Comparison of ENCODE assay signal across 9 mouse cellular contexts in genomic region chr4:48680648-48681343, GRCm38 (mm10). TPM values are rescaled to one million over a fixed set of nuclear protein-coding genes. Genes with fewer than 3 reads are reported as not detected.
DNase-seq lines count a peak whose midpoint lies in the region; ATAC-seq and TF ChIP-seq lines count a peak whose summit lies in the region.
"Had no signal": no experiment of that assay in that cellular context is flagged by ENCODE, and none has a peak within 500 bp of the region (broad histone marks: within the 10 kb centered on the region; RNA-seq: fewer than 3 reads in every experiment).

No protein-coding gene starts in this region.

- no peak for DNase-seq in cerebellum, postnatal 4 days (ENCODE audit: low spot score in 2 of 2)
- DNase-seq in testis, postnatal 10 days (ENCODE audit: low spot score), result no peak
- DNase-seq in fibroblast of lung, adult 2 months (ENCODE audit: low read depth), result peak; percentile 76
- peak; percentile 57 for DNase-seq in kidney, postnatal 10 days
- peak; percentile 91 for DNase-seq in midbrain, embryonic 14.5 days
- DNase-seq in urinary bladder, postnatal 36 days (ENCODE audit: low spot score in 2 of 2), result no peak

- no peak overlapping the region for H3K4me2 ChIP-seq in midbrain, embryonic 14.5 days (ENCODE audit: low read length)

- no peaks in the 10 kb centered on the region for H3K9me3 ChIP-seq in midbrain, embryonic 14.5 days (ENCODE audit: control insufficient read depth, low read length)

- no peaks in the 10 kb centered on the region for H3K36me3 ChIP-seq in testis, adult 2 months (ENCODE audit: control insufficient read depth, insufficient read depth, low read length)
- H3K36me3 ChIP-seq in midbrain, embryonic 14.5 days (ENCODE audit: control insufficient read depth, insufficient read depth, low read length), result 0 out of 2 replicates have a peak, but pooled peaks cover 4% of the 10 kb centered on the region

- no peak overlapping the region for H3K9ac ChIP-seq in midbrain, embryonic 14.5 days (replicated peaks; ENCODE audit: low read length)

- TF ChIP-seq POLR2A in testis, adult 2 months (IDR thresholded peaks at IDR 0.05; ENCODE audit: control insufficient read depth, low read depth, low read length), result no peak

- peak overlapping the region; percentile 67 for H3K27ac ChIP-seq in testis, adult 2 months (ENCODE audit: control insufficient read depth, insufficient read depth, low read depth, low read length)
- H3K27ac ChIP-seq in midbrain, embryonic 14.5 days (replicated peaks; ENCODE audit: low read depth, low read length), result no peak overlapping the region
- H3K27ac ChIP-seq: macrophage had no signal

- ATAC-seq in cerebellum, adult (ENCODE audit: insufficient number of reproducible peaks, low FRiP score, low TSS enrichment), result peak; percentile 67; the same call in 1 of the 2 replicates
- ATAC-seq in midbrain, embryonic 14.5 days (ENCODE audit: low FRiP score, low TSS enrichment), result peak; percentile 9; the same call in 1 of the 2 replicates

- 46% methylated on average over 10 of the region's 11 CpGs for WGBS in midbrain, embryonic 14.5 days

- no peaks in the 10 kb centered on the region for H3K27me3 ChIP-seq in testis, adult 2 months (ENCODE audit: control insufficient read depth, insufficient read depth, low read length)
- no peaks in the 10 kb centered on the region for H3K27me3 ChIP-seq in midbrain, embryonic 14.5 days (ENCODE audit: control insufficient read depth, insufficient read depth, low read length)

- no peak overlapping the region for H3K4me3 ChIP-seq in testis, adult 2 months (ENCODE audit: control insufficient read depth, low read depth, low read length)
- H3K4me3 ChIP-seq in midbrain, embryonic 14.5 days (replicated peaks; ENCODE audit: low read depth, low read length), result no peak overlapping the region

- peak; percentile 12; the same call in 1 of the 2 replicates for TF ChIP-seq CTCF in testis, adult 2 months (IDR thresholded peaks at IDR 0.05; ENCODE audit: control insufficient read depth, insufficient read depth, insufficient replicate concordance, low read depth, low read length)

- H3K4me1 ChIP-seq in testis, adult 2 months (ENCODE audit: control insufficient read depth, insufficient read depth, low read length), result peaks cover 2% of the 10 kb centered on the region
- H3K4me1 ChIP-seq in midbrain, embryonic 14.5 days (ENCODE audit: control insufficient read depth, insufficient read depth, low read length), result no peaks in the 10 kb centered on the region

RNA-seq across cellular contexts. Expression of gene Cavin4, which starts 17.5 kb away (rescaled TPM):
- 0.65 and 0.71 TPM in 2 replicates for polyA plus RNA-seq in testis, adult 2 months (2012; rRNA removed)
- polyA plus RNA-seq in midbrain, embryonic 14.5 days (2014; fragmentation: Nextera tagmentation; extraction: Ambion mirVana), result 1.5 and 3.4 TPM in 2 replicates
- polyA plus RNA-seq: macrophage had no signal

Comparison
In these comparisons a context has a peak if more than half of its experiments do, and no peak if none do; other contexts are left out.
1. DNase-seq: peak in fibroblast of lung, adult 2 months (single experiment), kidney, postnatal 10 days (single experiment) and midbrain, embryonic 14.5 days (single experiment); none in cerebellum, postnatal 4 days (0 of 2), testis, postnatal 10 days (single experiment) and urinary bladder, postnatal 36 days (0 of 2).